Mouse (Mus musculus): ENCODE measurements around the gene Flot2.

Gene Flot2

DNA sequence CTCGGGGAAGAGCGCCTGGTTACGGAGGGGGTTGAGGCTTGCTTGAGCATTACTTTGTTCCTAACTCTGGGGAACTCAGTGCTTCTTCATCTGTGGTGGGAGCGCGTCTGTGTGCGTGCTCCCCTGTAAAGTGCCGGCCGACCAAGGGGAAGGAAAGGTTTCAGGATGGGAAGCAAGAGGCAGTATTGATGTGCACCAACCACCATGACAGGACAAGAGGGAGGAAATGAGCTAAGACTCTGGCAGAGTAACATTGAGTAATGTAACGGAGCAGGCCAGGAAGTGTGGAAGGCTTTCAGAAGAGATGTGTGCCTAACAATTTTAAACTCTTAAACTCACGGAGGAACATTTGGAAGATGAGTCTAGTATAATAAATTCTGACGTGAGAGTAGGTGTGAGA is 63.0 kb downstream of the Flot2 start:
- no peak for DNase-seq (ENCODE audit: low read depth, low spot score)

DNA sequence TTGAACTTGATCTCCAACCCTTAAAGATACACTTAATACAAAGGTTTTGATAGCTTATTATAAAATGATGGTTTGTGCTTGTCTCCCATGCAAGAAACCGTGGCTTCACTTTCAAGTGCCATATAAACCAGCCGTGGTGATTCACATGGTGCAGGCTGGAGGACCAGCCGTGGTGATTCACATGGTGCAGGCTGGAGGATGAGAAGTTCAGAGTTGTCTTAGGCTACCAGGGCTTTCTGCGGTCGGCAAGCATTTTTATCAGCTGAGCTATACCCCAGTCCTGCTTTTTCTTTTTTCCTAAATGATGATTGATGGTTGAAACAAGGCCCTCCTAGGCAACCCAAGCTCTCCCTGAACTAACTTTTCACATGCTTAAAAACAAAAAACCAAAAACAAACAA is 64.4 kb downstream of the Flot2 start:
- no peak for DNase-seq (ENCODE audit: low read depth, low spot score)

DNA sequence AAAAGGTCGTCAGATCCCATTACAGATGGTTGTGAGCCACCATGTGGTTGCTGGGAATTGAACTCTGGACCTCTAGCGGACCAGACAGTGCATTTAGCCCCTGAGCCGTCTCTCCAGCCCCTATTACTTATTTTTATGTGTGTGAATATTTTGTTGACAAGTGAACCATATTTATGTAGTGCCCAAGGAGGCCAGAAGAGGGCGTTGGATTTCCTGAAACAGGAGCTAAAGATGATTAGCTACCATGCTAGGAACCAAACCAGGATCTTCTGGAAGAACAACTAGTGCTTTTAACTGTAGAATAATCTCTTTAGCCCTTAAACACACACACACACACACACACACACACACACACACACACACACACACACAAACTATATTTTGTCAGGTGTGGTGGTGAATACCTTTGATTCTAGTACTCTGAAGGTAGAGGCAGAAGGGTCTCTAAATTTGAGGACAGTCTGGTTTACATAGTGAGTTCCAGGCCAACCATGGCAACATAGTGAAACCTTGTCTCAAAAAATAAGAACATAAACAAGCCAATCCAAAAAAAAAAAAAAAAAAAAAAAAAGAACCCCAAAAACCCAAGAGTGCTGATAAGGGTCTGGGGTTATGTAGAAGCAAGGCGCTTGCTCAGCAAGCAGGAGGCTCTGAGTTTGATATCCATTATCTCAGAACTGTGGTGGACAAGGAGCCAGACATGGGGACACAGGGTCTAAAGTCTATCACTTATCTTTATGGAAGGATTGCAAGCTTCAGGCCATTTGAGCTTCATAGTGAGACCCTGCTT is 65.4 kb downstream of the Flot2 start:
- DNase-seq (ENCODE audit: low read depth, low spot score) = no peak

- no peak for DNase-seq (ENCODE audit: low read depth, low spot score)
Measured at GRCm38 (mm10) chr11:78104501-78104900, 66.8 kb downstream of the Flot2 start.

Data from mesoderm, embryonic 11.5 days (tissue).